Mouse (Mus musculus) small intestine, adult 2 months (tissue): ENCODE data around the gene Kremen1. TPM values are rescaled to one million over a fixed set of nuclear protein-coding genes. Genes with fewer than 3 reads are reported as not detected.

ENCODE experiments used
- H3K27ac ChIP-seq: fragments of 200-500 bp; 2 replicates; pipeline ENCODE4 v1.5.1; 2012; ENCODE audit warnings: low read depth, low read length, control low read depth, inconsistent platforms; ENCODE audit not compliant: insufficient read depth
- H3K27me3 ChIP-seq: fragments of 200-500 bp; 2 replicates; pipeline ENCODE4 v1.6.1; 2012; ENCODE audit warnings: mild to moderate bottlenecking, moderate library complexity, low read length, inconsistent platforms; ENCODE audit not compliant: control insufficient read depth, insufficient read depth
- H3K36me3 ChIP-seq: fragments of 200-500 bp; 2 replicates; pipeline ENCODE4 v1.6.1; 2012; ENCODE audit warnings: mild to moderate bottlenecking, low read length, control low read depth, inconsistent platforms; ENCODE audit not compliant: control insufficient read depth, insufficient read depth
- H3K4me1 ChIP-seq: fragments of 200-500 bp; 2 replicates; pipeline ENCODE4 v1.6.1; 2012; ENCODE audit warnings: low read length, inconsistent platforms, mixed read lengths; ENCODE audit not compliant: control insufficient read depth, insufficient read depth, insufficient read length
- H3K4me3 ChIP-seq: fragments of 200-500 bp; 2 replicates; pipeline ENCODE4 v1.5.1; 2012; ENCODE audit warnings: low read depth, mild to moderate bottlenecking, control low read depth, inconsistent platforms, low read length, moderate library complexity
- CTCF ChIP-seq: fragments of 200-500 bp; IDR thresholded peaks from 2 replicates; pipeline ENCODE4 v1.5.1; 2012; ENCODE audit warnings: low read depth, mild to moderate bottlenecking, control low read depth, inconsistent platforms, low read length, moderate library complexity, mixed read lengths; ENCODE audit not compliant: insufficient replicate concordance, insufficient read length; ENCODE audit errors: extremely low read depth
- POLR2A ChIP-seq: fragments of 200-500 bp; IDR thresholded peaks from 2 replicates; pipeline ENCODE4 v1.6.1; 2012; ENCODE audit warnings: low read depth, mild to moderate bottlenecking, control low read depth, inconsistent platforms, low read length, moderate library complexity
- WGBS: fragments of 180-500 bp; shearing (Covaris S2); methylation state at CpG from one replicate; pipeline ENCODE4 v1.1.7; 2018; 5-methylcytosine and 5-hydroxymethylcytosine counted together
- polyA plus RNA-seq: library from polyadenylated mRNA; depleted of rRNA; stranded (reverse); fragments of >200 nt; gene quantifications from 2 replicates; pipeline ENCODE4 v1.2.3, GENCODE M21; 2012

Gene Kremen1
- polyA plus RNA-seq, 1 experiment: 7.8 TPM

DNA sequence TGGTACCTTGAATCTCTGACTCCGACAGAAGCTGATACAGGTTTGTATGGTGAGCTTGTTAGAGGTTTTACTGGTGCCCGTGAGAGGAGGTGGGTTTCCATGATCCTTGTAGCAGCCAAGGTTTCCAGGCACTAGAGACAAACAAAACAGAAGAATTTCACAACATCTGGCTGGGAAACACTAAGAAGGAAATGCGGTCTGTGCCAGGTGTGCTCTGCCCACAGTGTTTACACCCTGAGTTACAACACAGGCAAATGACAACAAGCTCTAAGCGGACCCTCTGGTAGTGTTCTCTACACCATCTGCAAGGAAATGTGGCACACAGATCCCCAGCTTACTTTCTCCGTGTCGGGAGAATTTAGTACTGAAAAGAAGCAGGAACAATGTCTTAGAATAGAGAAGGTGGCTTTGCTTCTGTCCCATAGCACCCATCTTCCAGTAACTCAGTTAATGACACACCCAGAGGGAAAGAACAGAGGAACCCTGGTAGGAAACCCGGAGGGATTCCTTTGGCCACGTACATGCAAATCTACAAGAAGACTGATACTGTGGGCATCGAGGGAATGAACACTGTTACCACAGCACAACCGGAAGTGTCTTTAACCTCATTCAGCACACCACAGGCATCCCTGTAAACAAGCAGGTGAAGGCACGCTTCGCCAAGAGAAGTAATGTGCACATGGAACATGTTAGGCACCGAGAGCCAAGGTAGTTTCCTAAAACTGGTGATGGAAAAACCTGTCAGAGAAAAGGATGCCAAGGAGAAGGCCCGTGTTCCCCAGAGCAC lies 45.8 kb downstream of the Kremen1 start:
- no peak for TF ChIP-seq POLR2A
- TF ChIP-seq CTCF: no peak
- peaks cover 5% of the 10 kb centered on the region; the same call in 1 of the 2 replicates for H3K36me3 ChIP-seq
- no peaks in the 10 kb centered on the region for H3K27me3 ChIP-seq
- no peak overlapping the region for H3K4me3 ChIP-seq
- no peaks in the 10 kb centered on the region for H3K4me1 ChIP-seq
- WGBS: 82% methylated on average over 14 of the region's 14 CpGs
- H3K27ac ChIP-seq: no peak overlapping the region

- peaks cover 8% of the 10 kb centered on the region; the same call in 1 of the 2 replicates for H3K36me3 ChIP-seq
- H3K27ac ChIP-seq: no peak overlapping the region
- TF ChIP-seq POLR2A: no peak
- TF ChIP-seq CTCF: no peak
- 86% methylated on average over 6 of the region's 6 CpGs for WGBS
- no peaks in the 10 kb centered on the region for H3K4me1 ChIP-seq
- no peak overlapping the region for H3K4me3 ChIP-seq
- no peaks in the 10 kb centered on the region for H3K27me3 ChIP-seq
Measured at GRCm38 (mm10) chr11:5214483-5215040, 46.8 kb downstream of the Kremen1 start.

DNA sequence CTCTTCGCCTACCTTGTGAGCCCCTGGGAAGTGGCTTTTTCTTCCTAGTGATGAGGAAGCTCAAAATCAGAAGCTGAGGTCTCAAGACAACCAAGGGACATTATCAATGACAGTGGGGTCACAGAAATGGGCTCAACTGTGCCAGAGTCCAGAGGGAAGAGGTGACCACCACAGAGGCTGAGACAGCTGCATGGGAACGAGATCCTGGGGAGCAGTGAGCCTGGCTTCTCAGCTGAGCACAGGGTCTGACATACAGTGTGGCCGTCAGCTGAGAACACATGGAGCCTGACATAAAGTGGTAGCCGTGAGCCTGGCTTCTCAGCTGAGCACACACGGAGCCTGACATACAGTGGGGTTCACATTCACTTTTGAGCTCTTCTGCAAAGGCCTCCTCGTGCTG lies 58.3 kb downstream of the Kremen1 start:
- Histone ChIP-seq H3K4me3 (no peak overlapping the region), H3K27me3 (no peaks in the 10 kb centered on the region), H3K4me1 (no peaks in the 10 kb centered on the region), H3K36me3 (peaks cover 6% of the 10 kb centered on the region), H3K27ac (no peak overlapping the region)
- WGBS: 90% methylated on average over 6 of the region's 6 CpGs
- no peak for TF ChIP-seq CTCF
- TF ChIP-seq POLR2A: no peak

GRCm38 (mm10) chr11:5201799-5202680 lies 59.3 kb downstream of the Kremen1 start:
- Histone ChIP-seq H3K4me3 (no peak overlapping the region), H3K4me1 (no peaks in the 10 kb centered on the region), H3K27ac (no peak overlapping the region), H3K36me3 (peaks cover 6% of the 10 kb centered on the region), H3K27me3 (no peaks in the 10 kb centered on the region)
- TF ChIP-seq POLR2A (no peak), CTCF (no peak)
- WGBS: 94% methylated on average over 20 of the region's 20 CpGs

DNA sequence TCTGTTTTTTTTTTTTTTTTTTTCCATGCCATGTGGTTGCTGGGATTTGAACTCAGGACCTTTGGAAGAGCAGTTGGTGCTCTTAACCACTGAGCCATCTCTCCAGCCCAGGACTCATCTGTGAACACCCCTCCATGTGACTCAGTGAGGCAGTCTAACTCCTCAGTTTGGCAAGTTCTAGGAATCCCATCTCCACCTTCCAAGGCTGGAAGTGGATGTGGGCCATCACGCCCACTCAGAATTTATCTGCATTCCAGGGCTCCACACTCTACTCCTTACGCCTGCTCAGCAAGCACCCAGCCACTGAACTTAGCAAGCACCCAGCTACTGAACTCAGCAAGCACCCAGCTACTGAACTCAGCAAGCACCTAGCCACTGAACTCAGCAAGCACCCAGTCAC lies 61.5 kb downstream of the Kremen1 start:
- no peak overlapping the region for H3K27ac ChIP-seq
- peaks cover 3% of the 10 kb centered on the region; the same call in 1 of the 2 replicates for H3K36me3 ChIP-seq
- WGBS: 93% methylated on average over 2 of the region's 2 CpGs
- H3K4me1 ChIP-seq: no peaks in the 10 kb centered on the region
- no peak for TF ChIP-seq CTCF
- no peak for TF ChIP-seq POLR2A
- no peaks in the 10 kb centered on the region for H3K27me3 ChIP-seq
- no peak overlapping the region for H3K4me3 ChIP-seq

DNA sequence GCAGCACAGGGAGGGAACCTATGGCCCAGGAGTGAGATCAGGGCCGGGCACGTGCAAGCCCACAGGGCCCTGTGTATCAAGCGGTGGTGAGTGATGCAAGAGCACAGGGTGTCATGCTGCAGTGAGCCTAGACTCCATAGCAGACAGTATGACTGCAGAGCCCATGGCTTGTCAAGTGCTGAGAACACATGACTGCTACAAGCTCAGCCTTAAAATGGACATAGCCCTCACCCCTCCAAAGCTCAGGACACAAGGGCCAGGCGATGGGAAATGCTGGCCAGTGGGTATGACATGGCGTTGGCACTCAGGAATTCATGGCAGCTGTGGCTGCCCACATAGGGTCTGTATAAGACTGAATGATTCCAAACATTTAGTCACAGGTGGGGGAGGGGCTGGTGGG lies 64.3 kb downstream of the Kremen1 start:
- 91% methylated on average over 5 of the region's 5 CpGs for WGBS
- H3K27ac ChIP-seq: no peak overlapping the region
- peaks cover 2% of the 10 kb centered on the region; the same call in 1 of the 2 replicates for H3K4me1 ChIP-seq
- H3K27me3 ChIP-seq: no peaks in the 10 kb centered on the region
- H3K36me3 ChIP-seq: no peaks in the 10 kb centered on the region; the same call in 1 of the 2 replicates
- TF ChIP-seq CTCF: no peak
- no peak for TF ChIP-seq POLR2A
- no peak overlapping the region for H3K4me3 ChIP-seq

- Histone ChIP-seq H3K36me3 (no peaks in the 10 kb centered on the region; the same call in 1 of the 2 replicates), H3K4me3 (no peak overlapping the region), H3K27me3 (no peaks in the 10 kb centered on the region), H3K4me1 (peaks cover 2% of the 10 kb centered on the region; the same call in 1 of the 2 replicates), H3K27ac (no peak overlapping the region)
- 87% methylated on average over 7 of the region's 7 CpGs for WGBS
- no peak for TF ChIP-seq CTCF
- TF ChIP-seq POLR2A: no peak
Measured at GRCm38 (mm10) chr11:5196583-5196982, 64.8 kb downstream of the Kremen1 start.
